Mouse (Mus musculus) heart, embryonic 14.5 days (tissue): ENCODE results near the gene Slc16a6. TPM values are rescaled to one million over a fixed set of nuclear protein-coding genes. Genes with fewer than 3 reads are reported as not detected.

Experiments
- ATAC-seq: fragments of 200-750 bp; cut with Nextera tagmentation; 2 replicates; pipeline ENCODE4 v1.8.0; 2017; ENCODE audit warnings: low read depth, moderate TSS enrichment; ENCODE audit not compliant: insufficient number of reproducible peaks, insufficient read depth, low FRiP score
- H3K27ac ChIP-seq, 2 experiments: fragments of 200-500 bp in 1 of 2; fragments of 300-500 bp in 1 of 2; sonication (generic) in 1 of 2; replicated peaks in 1 of 2; 2 replicates each; pipeline ENCODE4 v1.5.1; 2012 to 2014; ENCODE audit warnings: low read depth in 2 of 2, low read length in 2 of 2, control low read depth in 1 of 2, mild to moderate bottlenecking in 1 of 2, mixed read lengths in 1 of 2; ENCODE audit not compliant: control insufficient read depth in 1 of 2, insufficient read depth in 1 of 2
- H3K27me3 ChIP-seq: fragments of 300-500 bp; sonication (generic); 2 replicates; pipeline ENCODE4 v1.6.1; 2014; ENCODE audit warnings: mild to moderate bottlenecking, low read length, control low read depth; ENCODE audit not compliant: control insufficient read depth, insufficient read depth
- H3K36me3 ChIP-seq: fragments of 300-500 bp; sonication (generic); 2 replicates; pipeline ENCODE4 v1.6.1; 2014; ENCODE audit warnings: mild to moderate bottlenecking, control low read depth, low read length, mixed read lengths; ENCODE audit not compliant: control insufficient read depth, insufficient read depth
- H3K4me1 ChIP-seq, 2 experiments: fragments of 200-500 bp in 1 of 2; fragments of 300-500 bp in 1 of 2; sonication (generic) in 1 of 2; 2 replicates each; pipeline ENCODE4 v1.6.1; 2012 to 2014; ENCODE audit warnings: low read length in 2 of 2, control low read depth in 1 of 2, mixed read lengths in 1 of 2; ENCODE audit not compliant: control insufficient read depth in 2 of 2, insufficient read depth in 2 of 2
- H3K4me2 ChIP-seq: fragments of 300-500 bp; sonication (generic); 2 replicates; pipeline ENCODE4 v1.6.1; 2014; ENCODE audit warnings: mild to moderate bottlenecking, low read length
- H3K4me3 ChIP-seq, 2 experiments: fragments of 200-500 bp in 1 of 2; fragments of 300-500 bp in 1 of 2; sonication (generic) in 1 of 2; 2 replicates each; pipeline ENCODE4 v1.5.1; 2012 to 2014; ENCODE audit warnings: low read length in 2 of 2, mild to moderate bottlenecking in 2 of 2, control low read depth in 1 of 2, low read depth in 1 of 2, moderate library complexity in 1 of 2; ENCODE audit not compliant: control insufficient read depth in 1 of 2, insufficient read depth in 1 of 2
- H3K9ac ChIP-seq: fragments of 300-500 bp; sonication (generic); 2 replicates; pipeline ENCODE4 v1.6.1; 2014; ENCODE audit warnings: mild to moderate bottlenecking, low read length
- H3K9me3 ChIP-seq: fragments of 300-500 bp; sonication (generic); 2 replicates; pipeline ENCODE4 v1.6.1; 2016; ENCODE audit warnings: low read length, control low read depth; ENCODE audit not compliant: control insufficient read depth
- WGBS: fragments of 180-500 bp; shearing (Covaris S2); extraction: QIAGEN DNeasy Blood & Tissue Kit; methylation state at CpG from one replicate; pipeline ENCODE4 v1.1.7; 2014; 5-methylcytosine and 5-hydroxymethylcytosine counted together
- microRNA-seq: library from miRNA; unstranded; fragments of <30 nt; microRNA quantifications from one replicate; pipeline ENCODE4, GENCODE M21; 2016
- polyA plus RNA-seq: library from polyadenylated mRNA; unstranded; fragments of >200 nt; fragmentation: Nextera tagmentation; extraction: Ambion mirVana; gene quantifications from 2 replicates; pipeline ENCODE4 v1.2.1, GENCODE M21; 2014

Slc16a6 gene
- polyA plus RNA-seq, 1 experiment from 2014 or later, result 7.3 TPM

DNA sequence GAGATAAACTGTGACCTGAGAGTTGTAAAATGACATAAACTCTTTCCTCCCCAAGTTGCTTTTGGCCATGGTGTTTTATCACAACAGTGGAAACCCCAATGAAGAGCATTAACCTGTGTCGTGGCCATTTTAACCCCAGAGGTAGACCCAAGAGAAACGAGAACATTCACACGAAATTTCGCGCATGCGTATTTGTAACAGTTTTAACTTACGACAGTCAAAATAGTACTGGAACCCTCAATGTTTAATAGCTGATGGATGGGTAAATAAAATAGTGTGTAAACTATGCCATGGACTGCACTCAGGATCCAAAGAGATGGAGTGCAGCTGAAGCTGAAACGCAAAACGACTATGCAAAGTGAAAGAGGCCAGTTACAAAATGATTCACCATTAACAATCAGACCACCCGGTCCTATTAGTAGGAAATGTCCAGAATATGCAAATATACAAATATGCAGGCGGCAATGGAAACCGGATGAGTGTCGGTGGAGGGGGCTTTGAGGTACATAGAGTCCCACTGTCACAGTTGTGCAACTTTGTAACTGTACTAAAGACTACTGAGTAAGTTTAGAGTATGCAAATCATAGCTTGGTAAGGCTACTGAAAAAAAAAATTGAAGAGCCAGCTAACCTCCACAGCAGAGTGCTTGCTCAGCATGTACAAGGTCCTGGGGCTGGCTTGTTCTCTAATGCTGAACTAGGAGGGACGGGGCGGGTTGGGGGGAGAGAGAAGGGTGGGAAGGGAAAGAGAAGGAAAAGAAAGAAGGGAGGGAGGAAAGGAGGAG, 63.0 kb downstream of the Slc16a6 start:
- no peak for ATAC-seq
- H3K4me1 ChIP-seq, result no peaks in the 10 kb centered on the region; a peak in 1 of 4 replicates
- no peak overlapping the region for H3K9ac ChIP-seq
- H3K27ac ChIP-seq, result no peak overlapping the region
- H3K4me2 ChIP-seq, result no peak overlapping the region
- 83% methylated on average over 15 of the region's 15 CpGs for WGBS
- no peaks in the 10 kb centered on the region for H3K27me3 ChIP-seq
- H3K9me3 ChIP-seq, result no peaks in the 10 kb centered on the region
- no peaks in the 10 kb centered on the region for H3K36me3 ChIP-seq
- no peak overlapping the region for H3K4me3 ChIP-seq

DNA sequence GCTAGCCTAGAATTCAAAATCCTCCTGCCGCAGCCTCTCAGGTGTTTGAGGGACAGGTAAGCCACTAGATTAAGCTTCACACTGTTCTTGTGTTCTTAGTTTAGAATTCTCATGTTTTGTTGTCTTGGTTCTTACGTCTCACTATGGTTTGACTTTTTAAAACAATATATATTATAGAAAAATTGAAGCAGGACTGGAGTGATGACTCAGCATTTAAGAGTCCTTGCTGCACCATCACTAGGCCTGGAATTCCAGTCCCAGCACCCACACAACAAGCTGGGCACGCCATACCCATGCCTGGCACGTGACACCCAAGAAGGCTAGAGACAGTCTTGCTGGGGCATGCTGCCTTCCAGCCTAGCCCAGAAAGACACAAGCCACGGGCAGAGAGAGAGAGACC, 67.0 kb downstream of the Slc16a6 start:
- no peak for ATAC-seq
- Histone ChIP-seq H3K4me2 (no peak overlapping the region), H3K9me3 (no peaks in the 10 kb centered on the region), H3K27me3 (no peaks in the 10 kb centered on the region), H3K4me1 (no peaks in the 10 kb centered on the region), H3K4me3 (no peak overlapping the region), H3K36me3 (no peaks in the 10 kb centered on the region), H3K9ac (no peak overlapping the region), H3K27ac (no peak overlapping the region)
- WGBS, result 77% methylated on average over 5 of the region's 5 CpGs

Small RNA genes lying within 50 kb of the gene (microRNA-seq; reads per million reads assigned to microRNA genes)
- gene Gm25540, result not detected

Other genes with a start within 250 kb of the Slc16a6 start
- gene Rgs9, start 175.5 kb downstream of the Slc16a6 start, polyA plus RNA-seq, result 0.66 and 0.82 TPM in 2 replicates
- gene Gna13, start 110.8 kb downstream of the Slc16a6 start, polyA plus RNA-seq, result 24.7 and 27.0 TPM in 2 replicates
- gene 9930022D16Rik, start 59.7 kb downstream of the Slc16a6 start, polyA plus RNA-seq, result not detected in 2 replicates
- gene Amz2, start 47.7 kb downstream of the Slc16a6 start, polyA plus RNA-seq, result 38.7 and 39.7 TPM in 2 replicates
- 3.3 and 3.7 TPM in 2 replicates for gene Arsg, start 224 bp downstream of the Slc16a6 start, polyA plus RNA-seq
- 31.5 and 32.3 TPM in 2 replicates for gene Wipi1, start 138.4 kb upstream of the Slc16a6 start, polyA plus RNA-seq
- 492 and 510 TPM in 2 replicates for gene Prkar1a, start 175.8 kb upstream of the Slc16a6 start, polyA plus RNA-seq
- gene Fam20a, start 248.7 kb upstream of the Slc16a6 start, polyA plus RNA-seq, result 2.1 and 2.6 TPM in 2 replicates